Mouse (Mus musculus): Measurements from ENCODE around the gene Cwh43. TPM values are rescaled to one million over a fixed set of nuclear protein-coding genes. Genes with fewer than 3 reads are reported as not detected.

Cwh43 gene
- total RNA-seq (2017) = not detected in 3 replicates

DNA sequence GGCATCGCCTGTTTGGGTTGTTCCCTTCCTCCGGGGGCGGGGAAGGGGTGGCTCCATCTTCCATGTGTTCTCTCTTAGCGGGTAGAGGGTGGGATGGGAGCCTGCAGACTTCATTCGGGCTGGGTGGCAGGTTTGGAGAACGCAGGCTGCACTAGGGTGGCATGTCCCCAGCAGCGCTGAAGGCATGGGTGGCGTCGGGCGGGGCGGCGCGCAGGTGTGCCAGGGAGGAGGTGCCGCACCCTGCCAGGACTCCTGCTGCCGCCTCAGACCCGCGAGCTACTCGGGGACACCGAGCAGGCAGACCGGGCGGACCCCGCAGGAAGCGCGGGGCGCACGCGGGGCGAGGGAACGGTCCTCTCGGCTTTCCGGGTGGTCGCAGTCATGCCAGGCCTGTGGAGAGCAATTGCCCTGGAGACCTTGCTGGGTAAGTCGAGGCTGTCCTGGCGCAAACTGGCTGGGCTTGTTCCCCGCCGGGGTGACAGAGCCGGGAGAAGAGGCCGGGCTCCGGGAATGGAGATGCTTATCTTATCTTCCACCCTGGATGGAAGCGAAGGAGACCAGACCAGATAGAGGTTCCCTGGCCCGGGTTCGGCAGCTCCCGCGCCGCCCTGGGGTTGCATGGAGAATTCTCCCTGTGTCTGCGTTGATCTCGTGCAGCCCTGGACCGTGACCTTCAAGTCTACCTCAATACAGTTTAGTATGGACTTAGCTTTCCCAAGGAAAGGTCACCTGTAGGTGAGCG lies at the start of gene Cwh43:
Gene Cwh43 (plus strand): TSS at position 95 of the 742 bp plus-strand sequence.
- no peak for ATAC-seq (replicated peaks; ENCODE audit: insufficient number of reproducible peaks, low FRiP score, low TSS enrichment, poor library complexity, severe bottlenecking)

DNA sequence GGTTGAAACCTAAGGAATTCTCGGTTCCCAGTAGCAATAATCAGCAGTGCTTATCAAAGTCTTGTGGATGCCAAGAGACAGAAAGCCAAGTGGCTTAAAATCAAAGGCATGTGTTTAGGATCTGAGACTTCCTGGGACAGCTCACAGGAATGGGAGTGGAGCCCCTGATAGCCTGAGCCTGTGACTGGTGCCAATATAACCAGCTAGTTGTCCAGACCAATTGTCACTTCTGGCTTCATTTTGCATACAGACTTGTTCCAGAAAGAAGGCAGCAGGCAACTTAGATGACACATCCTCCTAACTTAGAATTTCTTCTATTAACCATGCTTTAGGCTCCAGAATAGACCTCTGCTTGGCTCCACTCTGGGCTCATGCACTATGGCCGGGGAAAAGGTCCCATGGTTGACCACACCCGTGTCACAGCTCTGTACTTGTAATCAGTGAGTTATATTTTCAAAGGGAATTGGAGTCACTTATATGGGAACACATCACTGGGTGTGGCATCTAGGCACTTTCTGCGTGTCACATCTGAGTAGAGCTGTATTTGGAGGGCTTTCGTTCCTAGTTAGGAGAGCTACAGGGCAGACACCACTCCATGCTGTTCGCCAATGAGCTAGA lies 46.6 kb upstream of the Cwh43 start:
- no peak for ATAC-seq (replicated peaks; ENCODE audit: insufficient number of reproducible peaks, low FRiP score, low TSS enrichment, poor library complexity, severe bottlenecking)

DNA sequence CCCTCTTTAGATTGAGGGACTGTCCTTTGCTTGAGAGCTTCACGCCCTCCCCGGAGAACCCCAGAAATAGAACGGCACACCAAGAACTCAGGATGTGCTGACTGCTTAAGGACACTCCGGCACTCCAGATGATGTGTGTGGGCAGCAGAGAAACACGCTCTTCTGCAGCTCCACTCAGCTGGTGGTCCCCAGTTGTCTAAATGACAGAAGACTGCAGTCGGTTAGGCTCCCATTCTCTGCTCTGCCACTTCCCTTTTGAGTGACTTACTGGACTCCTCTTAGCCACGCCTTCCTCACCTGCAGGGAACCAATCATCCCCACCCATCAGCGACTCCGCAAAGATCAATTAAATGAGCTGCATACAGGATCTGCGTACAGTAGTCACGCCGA lies 46.1 kb upstream of the Cwh43 start:
- no peak for ATAC-seq (replicated peaks; ENCODE audit: insufficient number of reproducible peaks, low FRiP score, low TSS enrichment, poor library complexity, severe bottlenecking)

DNA sequence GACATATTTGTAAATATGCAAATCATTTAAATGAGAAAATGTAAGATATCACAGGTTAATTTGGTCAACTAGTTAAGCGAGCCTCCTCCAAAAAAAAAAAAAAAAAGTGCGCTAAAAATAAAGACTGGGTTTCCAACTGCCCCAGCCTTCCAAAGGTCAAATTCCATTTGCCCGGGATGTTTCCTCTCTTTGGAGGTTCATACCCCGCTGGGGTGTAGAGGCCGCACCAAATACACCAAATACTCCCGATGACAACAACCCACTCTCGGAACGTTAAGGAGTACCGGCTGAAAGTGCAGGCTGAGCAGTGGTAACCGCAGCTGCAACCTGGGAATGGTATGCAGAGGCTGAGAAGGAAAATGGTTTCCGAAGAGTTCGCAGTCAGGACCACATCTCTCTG lies 45.6 kb upstream of the Cwh43 start:
- no peak for ATAC-seq (replicated peaks; ENCODE audit: insufficient number of reproducible peaks, low FRiP score, low TSS enrichment, poor library complexity, severe bottlenecking)

DNA sequence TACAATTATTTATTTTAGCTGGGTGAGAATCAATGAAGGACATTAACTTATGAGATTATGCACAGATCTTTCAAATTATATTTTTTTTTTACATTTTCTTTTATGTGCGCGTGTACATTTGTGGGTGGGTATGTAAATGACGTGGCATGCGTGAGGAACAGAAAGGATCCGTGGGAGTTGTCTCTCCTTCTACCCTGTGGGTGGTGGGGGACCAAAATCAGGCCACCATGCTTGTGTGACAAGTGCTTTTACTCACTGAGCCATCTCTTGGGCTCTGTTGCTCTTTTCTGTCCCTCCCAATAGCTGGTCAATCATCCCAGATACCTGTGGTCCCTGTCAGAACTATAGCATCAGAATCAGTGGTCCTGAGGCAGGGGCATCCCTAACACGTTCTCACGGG lies 43.5 kb upstream of the Cwh43 start:
- ATAC-seq (replicated peaks; ENCODE audit: insufficient number of reproducible peaks, low FRiP score, low TSS enrichment, poor library complexity, severe bottlenecking) = no peak

DNA sequence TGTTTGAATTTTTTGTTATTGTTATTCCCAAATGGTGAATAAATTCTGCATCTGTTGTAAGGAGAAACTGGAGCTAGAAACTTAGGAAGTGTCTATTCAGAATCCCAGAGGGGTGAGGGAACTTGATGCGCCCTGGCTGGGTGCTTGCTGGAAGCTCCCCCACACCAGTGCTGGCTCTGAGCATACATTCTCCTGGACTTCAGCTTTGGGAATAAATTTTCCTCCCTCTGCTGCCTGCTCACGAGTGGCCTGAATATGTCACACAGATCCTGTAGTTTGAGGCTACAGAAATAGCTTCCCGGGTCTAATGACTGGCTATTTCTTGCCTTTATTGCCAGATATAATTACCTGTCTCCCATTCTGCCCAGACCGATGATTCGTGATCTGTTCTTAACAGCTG lies 43.1 kb upstream of the Cwh43 start:
- no peak for ATAC-seq (replicated peaks; ENCODE audit: insufficient number of reproducible peaks, low FRiP score, low TSS enrichment, poor library complexity, severe bottlenecking)

DNA sequence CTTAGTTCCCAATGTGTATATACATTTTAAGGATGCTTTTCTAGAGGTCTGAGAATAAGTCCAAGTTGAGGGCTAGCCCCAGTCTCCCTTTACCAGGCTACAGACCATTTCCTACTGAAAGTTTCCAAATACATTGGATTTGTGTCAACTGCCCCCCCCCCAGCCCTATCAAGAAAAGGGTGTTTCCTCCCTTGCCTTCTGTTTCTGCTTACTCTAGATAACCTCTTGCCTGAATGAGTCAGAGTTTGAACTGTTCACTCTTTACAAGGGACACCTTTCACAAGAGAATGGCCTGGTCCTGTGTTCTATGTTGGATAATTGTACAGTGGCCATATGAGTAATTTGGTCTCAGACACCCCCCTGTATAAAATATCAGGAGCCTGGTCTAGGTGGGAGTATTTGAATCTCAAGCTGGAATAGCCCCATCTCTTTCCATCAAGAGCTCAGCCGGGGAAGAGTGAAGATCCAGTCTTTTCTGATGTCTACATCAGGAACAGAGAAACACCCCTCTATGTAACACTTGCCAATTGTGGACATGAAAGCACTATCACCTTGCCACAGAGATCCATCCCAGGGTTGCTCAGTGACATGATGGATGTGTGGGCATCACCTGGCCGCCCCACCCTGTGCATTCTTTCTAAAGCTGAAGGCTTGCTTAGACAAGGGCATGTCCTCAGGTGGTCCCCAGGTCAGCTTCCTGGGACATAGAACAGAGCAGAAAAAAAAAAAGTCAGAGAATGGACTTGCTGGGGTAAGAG lies 41.6 kb upstream of the Cwh43 start:
- no peak for ATAC-seq (replicated peaks; ENCODE audit: insufficient number of reproducible peaks, low FRiP score, low TSS enrichment, poor library complexity, severe bottlenecking)

DNA sequence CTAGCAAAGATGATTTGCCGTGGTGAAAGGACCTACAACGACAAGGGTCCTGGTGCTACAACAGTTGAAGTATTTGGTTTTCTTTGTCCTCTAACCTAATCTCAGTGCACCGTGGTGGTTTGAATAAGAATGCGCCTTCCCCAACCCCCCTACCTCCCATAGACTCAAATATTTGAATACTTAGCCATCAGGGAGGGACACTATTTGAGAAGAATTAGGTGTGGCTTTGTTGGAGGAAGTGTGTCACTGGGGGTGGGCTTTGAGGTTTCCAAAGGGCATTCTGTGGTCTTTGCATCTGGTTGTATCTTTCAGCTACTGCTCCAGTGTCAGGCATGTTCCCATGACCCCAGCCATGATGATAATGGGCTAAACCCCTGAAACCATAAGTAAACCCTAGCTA lies 38.0 kb upstream of the Cwh43 start:
- no peak for ATAC-seq (replicated peaks; ENCODE audit: insufficient number of reproducible peaks, low FRiP score, low TSS enrichment, poor library complexity, severe bottlenecking)

DNA sequence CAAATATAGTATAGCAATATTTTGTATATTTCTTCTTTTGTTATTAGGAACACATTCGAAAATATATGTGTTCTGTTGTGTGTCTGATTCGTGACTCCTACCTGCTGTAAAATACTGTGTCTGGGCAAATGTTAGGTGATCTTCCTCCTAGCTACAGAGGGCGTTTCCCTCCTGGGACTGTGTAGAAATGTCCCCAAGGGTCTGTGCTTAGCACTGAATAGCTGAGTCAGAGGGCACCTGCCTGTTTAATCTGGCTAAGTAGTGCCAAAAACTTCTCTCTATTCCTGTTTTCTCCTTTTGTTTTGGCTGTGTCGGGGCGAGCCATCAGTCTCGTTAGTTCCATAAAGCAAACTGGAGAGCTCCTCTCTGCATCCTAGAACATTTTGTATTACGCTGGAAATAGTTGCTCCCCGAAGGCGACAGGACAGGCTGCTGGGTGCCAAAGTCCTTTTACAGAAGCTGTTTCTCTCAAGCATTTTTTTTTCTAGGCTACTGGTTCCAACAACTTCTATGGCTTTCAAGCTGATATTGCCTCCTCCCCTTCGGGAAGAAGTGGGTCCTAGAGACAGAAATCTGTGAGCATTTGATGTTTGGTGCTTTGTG lies 36.9 kb upstream of the Cwh43 start:
- ATAC-seq (replicated peaks; ENCODE audit: insufficient number of reproducible peaks, low FRiP score, low TSS enrichment, poor library complexity, severe bottlenecking) = no peak

DNA sequence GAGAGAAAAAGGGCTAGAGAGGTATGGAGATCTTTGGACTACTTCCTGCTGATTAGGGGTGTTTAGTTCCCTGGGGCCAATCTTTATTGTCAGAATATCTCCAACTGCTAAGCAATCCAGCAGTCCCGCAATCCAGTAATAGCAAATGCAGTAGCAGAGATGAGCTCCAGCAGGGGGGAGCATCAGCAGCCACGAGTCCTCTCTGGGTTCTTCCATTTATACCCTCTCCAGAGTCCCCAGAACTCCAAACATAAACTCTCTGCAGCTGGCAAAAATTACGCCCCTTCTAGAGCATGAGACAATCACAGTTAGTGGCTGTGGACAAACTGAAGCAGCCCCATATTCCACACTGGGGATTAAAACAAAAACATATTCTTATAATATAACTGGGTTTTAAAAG lies 36.1 kb upstream of the Cwh43 start:
- ATAC-seq (replicated peaks; ENCODE audit: insufficient number of reproducible peaks, low FRiP score, low TSS enrichment, poor library complexity, severe bottlenecking) = no peak

DNA sequence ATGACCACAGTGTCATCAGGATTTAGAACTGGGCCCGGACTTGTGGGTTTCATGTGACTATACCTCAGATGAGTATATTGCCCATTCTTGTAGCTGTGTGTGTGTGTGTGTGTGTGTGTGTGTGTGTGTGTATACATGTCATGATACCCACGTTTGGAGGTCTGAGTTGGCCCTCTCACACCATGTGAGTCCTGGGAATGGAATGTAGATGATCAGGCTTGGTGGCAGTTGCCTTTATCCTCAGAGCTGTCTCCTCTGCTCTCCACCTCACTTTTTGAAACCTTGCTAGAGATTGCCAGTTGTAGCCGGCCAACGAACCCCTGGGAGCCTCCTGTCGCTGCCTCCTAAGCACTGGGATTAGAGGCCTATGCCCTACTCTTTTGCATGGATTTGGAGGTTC lies 33.3 kb upstream of the Cwh43 start:
- no peak for ATAC-seq (replicated peaks; ENCODE audit: insufficient number of reproducible peaks, low FRiP score, low TSS enrichment, poor library complexity, severe bottlenecking)

DNA sequence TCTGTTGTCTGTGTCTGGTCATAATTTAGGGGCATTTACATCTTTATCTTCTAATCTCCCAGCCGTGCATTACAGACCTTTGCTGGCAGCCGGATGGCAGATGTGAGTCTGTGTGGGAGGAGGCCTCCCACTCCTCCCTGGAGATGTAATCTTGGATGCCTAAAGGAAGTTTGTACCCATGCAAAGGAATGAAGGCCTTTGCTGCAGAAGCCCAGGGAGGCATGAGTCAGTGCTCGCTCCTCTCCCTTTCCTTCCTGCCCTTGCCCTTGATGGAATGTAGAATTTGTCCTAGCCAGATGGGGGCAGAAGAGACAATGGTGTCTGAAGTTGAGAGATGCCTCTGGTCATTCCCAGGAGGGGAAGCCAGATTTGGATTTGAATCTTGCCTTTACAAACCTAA lies 32.7 kb upstream of the Cwh43 start:
- ATAC-seq (replicated peaks; ENCODE audit: insufficient number of reproducible peaks, low FRiP score, low TSS enrichment, poor library complexity, severe bottlenecking) = no peak

DNA sequence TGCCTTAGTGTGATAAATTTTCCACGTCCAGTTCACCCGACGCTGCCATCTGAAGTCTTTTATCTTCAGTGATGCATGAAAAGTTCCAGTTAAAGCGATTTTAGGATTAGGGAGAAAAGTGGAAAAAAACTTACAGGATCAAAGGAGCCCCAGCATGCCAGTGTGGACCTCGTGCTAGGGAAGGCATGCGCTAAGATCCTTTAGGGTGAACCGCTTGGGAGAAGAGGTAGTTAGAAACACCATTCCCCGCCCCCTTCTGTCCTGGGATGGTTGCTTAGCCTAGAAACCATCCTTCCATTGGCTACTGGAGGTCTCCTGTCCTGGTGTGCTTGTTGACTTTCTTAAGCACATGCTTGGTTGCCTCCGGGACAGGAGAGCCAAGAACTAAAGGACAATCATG lies 29.8 kb upstream of the Cwh43 start:
- no peak for ATAC-seq (replicated peaks; ENCODE audit: insufficient number of reproducible peaks, low FRiP score, low TSS enrichment, poor library complexity, severe bottlenecking)

DNA sequence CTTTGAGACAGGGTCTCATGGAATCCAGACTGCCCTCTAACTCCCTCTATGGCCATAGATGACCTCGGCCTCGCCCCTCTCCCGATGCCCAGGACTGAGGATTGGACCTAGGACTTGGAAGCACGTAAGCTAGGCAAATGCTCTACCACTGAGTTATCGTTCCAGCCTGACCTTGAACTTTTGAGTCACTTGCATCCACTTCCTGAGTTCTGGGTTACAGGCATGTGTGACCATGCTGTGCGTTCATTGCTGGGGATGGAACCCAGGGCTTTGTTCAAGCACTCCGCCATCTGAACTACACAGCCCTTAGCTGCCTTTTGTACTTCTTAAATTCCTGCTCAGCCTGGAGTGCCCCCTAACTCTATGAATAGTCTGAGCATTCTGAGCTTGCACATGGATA lies 29.4 kb upstream of the Cwh43 start:
- ATAC-seq (replicated peaks; ENCODE audit: insufficient number of reproducible peaks, low FRiP score, low TSS enrichment, poor library complexity, severe bottlenecking) = no peak

DNA sequence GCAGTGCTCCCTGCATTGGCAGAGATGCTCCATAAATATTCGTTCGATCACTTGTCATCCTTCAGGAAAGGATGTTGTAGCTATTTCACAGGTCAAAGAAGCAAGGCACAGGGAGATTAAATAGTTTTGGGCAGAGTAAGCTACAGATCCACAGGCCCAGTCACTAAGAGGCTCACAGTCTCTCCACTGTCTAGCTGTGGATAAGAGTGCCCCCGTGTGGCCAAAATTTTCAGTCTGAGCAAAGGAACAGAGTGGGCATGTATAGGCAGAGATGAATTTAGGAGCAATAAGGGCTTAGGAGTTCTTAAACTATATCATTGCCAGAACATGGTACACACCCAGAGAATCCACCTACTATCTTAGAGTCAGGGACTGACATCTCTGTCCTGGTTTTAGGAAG lies 26.0 kb upstream of the Cwh43 start:
- ATAC-seq (replicated peaks; ENCODE audit: insufficient number of reproducible peaks, low FRiP score, low TSS enrichment, poor library complexity, severe bottlenecking) = no peak

DNA sequence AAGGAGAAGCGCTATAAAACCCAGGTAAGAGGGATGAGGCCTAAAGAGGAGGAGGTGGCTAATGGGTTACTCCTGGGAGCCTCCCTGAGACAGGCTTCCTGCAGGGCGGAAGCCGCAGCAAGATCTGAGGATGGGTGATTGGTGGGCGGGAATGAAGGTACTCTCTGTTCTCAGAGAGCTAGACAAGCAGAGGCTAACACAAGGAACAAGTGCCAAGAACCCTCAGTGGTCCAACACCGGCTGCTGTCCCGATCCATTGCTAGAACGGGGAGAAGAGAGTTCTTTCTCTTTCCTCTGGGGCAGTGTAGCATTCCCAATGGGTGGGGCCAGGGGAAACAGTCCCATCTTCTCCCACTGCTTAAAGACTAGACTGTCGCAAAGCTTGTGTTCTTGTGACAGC lies 25.0 kb upstream of the Cwh43 start:
- ATAC-seq (replicated peaks; ENCODE audit: insufficient number of reproducible peaks, low FRiP score, low TSS enrichment, poor library complexity, severe bottlenecking) = no peak

DNA sequence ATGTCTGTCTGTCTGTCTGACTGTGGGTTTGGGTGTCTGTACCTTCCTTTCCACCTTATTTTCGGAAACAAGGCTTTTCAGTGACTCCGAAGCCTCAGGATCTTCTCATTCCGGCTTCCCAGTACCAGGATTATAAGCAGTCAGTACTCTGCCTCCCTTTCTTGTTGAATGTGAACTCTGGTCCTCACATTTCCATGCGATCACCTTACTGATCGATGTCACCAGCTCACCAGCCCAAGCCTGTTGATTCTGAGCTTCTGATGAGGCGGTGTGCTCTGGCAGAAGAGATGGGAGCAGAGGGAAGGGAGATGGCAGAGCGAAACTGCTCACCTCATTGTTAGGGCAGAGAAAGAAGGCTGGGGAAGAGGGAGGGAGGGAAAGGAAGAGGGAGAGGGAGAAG lies 24.4 kb upstream of the Cwh43 start:
- ATAC-seq (replicated peaks; ENCODE audit: insufficient number of reproducible peaks, low FRiP score, low TSS enrichment, poor library complexity, severe bottlenecking) = no peak

DNA sequence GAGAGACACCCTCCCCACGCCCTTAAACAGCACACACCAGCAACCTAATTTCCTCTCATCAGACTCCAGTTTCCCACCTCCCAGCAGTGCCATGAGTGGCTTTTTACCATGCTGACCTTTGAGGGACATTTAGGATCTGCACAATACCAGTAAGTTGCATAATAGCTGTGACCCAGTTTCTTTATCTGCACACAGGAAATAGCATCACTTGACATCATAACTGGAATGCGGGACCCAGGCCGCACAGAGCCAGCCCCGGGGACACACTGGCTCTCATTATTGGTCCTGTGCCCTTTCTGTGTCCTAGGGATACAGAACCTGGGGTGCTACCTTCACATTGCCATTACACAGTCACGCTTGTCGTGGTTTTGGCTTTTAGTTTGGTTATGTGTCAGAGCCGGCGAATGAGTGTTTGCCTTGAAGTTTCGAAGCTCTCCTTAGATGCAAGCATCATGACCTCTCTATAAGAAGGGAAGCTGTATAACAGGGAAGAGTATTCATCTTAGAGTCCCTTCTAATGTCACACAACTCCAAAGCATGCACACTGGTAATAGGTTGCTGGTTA lies 23.8 kb upstream of the Cwh43 start:
- no peak for ATAC-seq (replicated peaks; ENCODE audit: insufficient number of reproducible peaks, low FRiP score, low TSS enrichment, poor library complexity, severe bottlenecking)
